Mouse (Mus musculus): ENCODE results near the gene Npdc1. TPM values are rescaled to one million over a fixed set of nuclear protein-coding genes. Genes with fewer than 3 reads are reported as not detected.

Gene Npdc1
- polyA plus RNA-seq, 1 experiment from 2014 or later = 28.8 TPM

DNA sequence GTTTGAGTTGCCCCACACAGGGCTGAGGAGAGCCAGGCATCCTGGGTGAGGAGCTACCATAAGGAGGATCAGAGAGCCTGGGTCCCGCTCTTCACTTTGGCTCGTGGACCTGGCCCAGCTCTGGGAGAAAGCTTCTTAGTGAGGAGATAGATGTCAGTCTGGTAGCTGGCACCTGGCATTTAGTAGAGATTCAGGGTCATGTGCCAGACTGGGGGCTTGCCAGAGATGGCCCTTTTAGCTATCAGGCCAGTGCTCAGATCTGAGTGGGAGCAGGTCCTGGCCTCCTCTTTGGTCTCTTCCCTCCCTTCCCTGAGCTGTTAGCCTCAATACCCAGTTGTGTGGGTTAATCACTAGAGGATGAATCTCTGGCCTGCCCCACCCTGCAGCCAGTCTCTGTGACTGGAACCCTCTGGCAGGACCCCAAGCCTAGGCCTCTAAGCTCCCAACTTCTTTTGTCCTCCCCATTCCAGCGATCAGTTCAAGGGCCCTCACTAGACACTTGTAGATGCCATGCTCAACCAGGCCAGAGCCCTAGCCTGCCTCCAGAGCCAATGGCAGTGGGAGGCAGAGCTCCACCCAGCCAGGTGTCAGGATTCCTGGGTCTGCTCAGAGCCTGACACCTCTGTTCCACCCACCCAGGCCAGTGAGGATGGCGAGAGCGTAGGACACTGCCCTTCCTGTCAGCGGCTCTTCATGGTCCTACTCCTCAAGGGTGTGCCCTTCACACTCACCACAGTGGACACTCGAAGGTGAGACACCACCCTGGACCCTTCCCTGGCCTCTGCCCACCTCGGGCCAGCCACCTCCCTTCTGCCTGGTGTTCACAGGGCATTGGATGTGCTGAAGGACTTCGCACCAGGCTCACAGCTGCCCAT is 58.1 kb downstream of the Npdc1 start:
- Histone ChIP-seq H3K4me3 (no peak overlapping the region), H3K27ac (no peak overlapping the region), H3K4me2 (no peak overlapping the region), H3K9ac (no peak overlapping the region), H3K4me1 (replicated peaks) (peaks cover 38% of the 10 kb centered on the region), H3K9me3 (replicated peaks) (no peaks in the 10 kb centered on the region), H3K36me3 (no peaks in the 10 kb centered on the region), H3K27me3 (no peaks in the 10 kb centered on the region)
- ATAC-seq (replicated peaks; ENCODE audit: insufficient number of reproducible peaks, insufficient read depth, low FRiP score, low read depth) = no peak
- WGBS = 83% methylated on average over 9 of the region's 9 CpGs

DNA sequence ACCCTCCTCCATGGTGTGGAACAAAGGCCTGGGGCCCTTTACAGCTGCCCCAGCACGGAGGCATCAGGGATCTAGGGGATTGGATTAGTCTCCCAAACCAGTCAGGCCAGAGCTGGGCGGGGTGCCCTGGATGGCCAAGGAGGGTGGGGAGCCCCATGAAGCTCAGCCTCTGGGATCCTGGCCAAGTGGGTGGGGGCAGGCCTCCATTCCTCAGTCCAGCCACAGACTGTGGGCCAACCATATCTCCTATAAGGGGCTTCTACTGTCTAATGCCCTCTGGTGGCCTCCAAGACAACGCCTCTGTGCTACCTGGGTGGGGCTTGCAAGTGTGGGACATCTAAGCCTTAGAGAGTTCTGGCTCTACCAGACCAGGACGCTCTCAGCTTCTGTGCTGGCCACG is 59.8 kb downstream of the Npdc1 start:
- no peaks in the 10 kb centered on the region for H3K36me3 ChIP-seq
- H3K4me3 ChIP-seq = no peak overlapping the region
- no peak for ATAC-seq (replicated peaks; ENCODE audit: insufficient number of reproducible peaks, insufficient read depth, low FRiP score, low read depth)
- H3K27me3 ChIP-seq = no peaks in the 10 kb centered on the region
- no peak overlapping the region for H3K9ac ChIP-seq
- H3K4me1 ChIP-seq (replicated peaks) = peaks cover 38% of the 10 kb centered on the region
- H3K4me2 ChIP-seq = no peak overlapping the region
- no peaks in the 10 kb centered on the region for H3K9me3 ChIP-seq (replicated peaks)
- no peak overlapping the region for H3K27ac ChIP-seq
- WGBS = 65% methylated on average over 5 of the region's 5 CpGs

Small RNA genes lying within 50 kb of the gene (microRNA-seq; reads per million reads assigned to microRNA genes)
- not detected for gene Mir3087

Other genes with a start within 250 kb of the Npdc1 start
- gene Nrarp, start 218.6 kb upstream of the Npdc1 start, polyA plus RNA-seq (2015; fragmentation: Nextera tagmentation; extraction: Ambion mirVana) = 17.3 and 19.0 TPM in 2 replicates
- 5.8 and 10.3 TPM in 2 replicates for gene Tor4a, start 202.5 kb upstream of the Npdc1 start, polyA plus RNA-seq (2015; fragmentation: Nextera tagmentation; extraction: Ambion mirVana)
- 62.7 and 79.5 TPM in 2 replicates for gene Nelfb, start 187.9 kb upstream of the Npdc1 start, polyA plus RNA-seq (2015; fragmentation: Nextera tagmentation; extraction: Ambion mirVana)
- gene Stpg3, start 184.7 kb upstream of the Npdc1 start, polyA plus RNA-seq (2015; fragmentation: Nextera tagmentation; extraction: Ambion mirVana) = not detected in 2 replicates
- 0.57 and 0.65 TPM in 2 replicates for gene Fam166a, start 180.6 kb upstream of the Npdc1 start, polyA plus RNA-seq (2015; fragmentation: Nextera tagmentation; extraction: Ambion mirVana)
- 358 and 463 TPM in 2 replicates for gene Tubb4b, start 174.6 kb upstream of the Npdc1 start, polyA plus RNA-seq (2015; fragmentation: Nextera tagmentation; extraction: Ambion mirVana)
- not detected in 2 replicates for gene Slc34a3, start 165.0 kb upstream of the Npdc1 start, polyA plus RNA-seq (2015; fragmentation: Nextera tagmentation; extraction: Ambion mirVana)
- gene Rnf224, start 162.6 kb upstream of the Npdc1 start, polyA plus RNA-seq (2015; fragmentation: Nextera tagmentation; extraction: Ambion mirVana) = not detected in 2 replicates
- 4.3 and 6.0 TPM in 2 replicates for gene Rnf208, start 157.1 kb upstream of the Npdc1 start, polyA plus RNA-seq (2015; fragmentation: Nextera tagmentation; extraction: Ambion mirVana)
- gene Cysrt1, start 156.9 kb upstream of the Npdc1 start, polyA plus RNA-seq (2015; fragmentation: Nextera tagmentation; extraction: Ambion mirVana) = 0.30 TPM in 2 replicates
- gene AL732309.1, start 152.5 kb upstream of the Npdc1 start, polyA plus RNA-seq (2015; fragmentation: Nextera tagmentation; extraction: Ambion mirVana) = 2.3 and 3.3 TPM in 2 replicates
- 17.6 and 18.2 TPM in 2 replicates for gene Tmem203, start 143.9 kb upstream of the Npdc1 start, polyA plus RNA-seq (2015; fragmentation: Nextera tagmentation; extraction: Ambion mirVana)
- 3.6 and 5.2 TPM in 2 replicates for gene Tprn, start 136.7 kb upstream of the Npdc1 start, polyA plus RNA-seq (2015; fragmentation: Nextera tagmentation; extraction: Ambion mirVana)
- 137 and 152 TPM in 2 replicates for gene Ssna1, start 126.9 kb upstream of the Npdc1 start, polyA plus RNA-seq (2015; fragmentation: Nextera tagmentation; extraction: Ambion mirVana)
- 67.5 and 92.0 TPM in 2 replicates for gene Anapc2, start 126.9 kb upstream of the Npdc1 start, polyA plus RNA-seq (2015; fragmentation: Nextera tagmentation; extraction: Ambion mirVana)
- not detected in 2 replicates for gene Tmem210, start 111.2 kb upstream of the Npdc1 start, polyA plus RNA-seq (2015; fragmentation: Nextera tagmentation; extraction: Ambion mirVana)
- gene Lrrc26, start 109.4 kb upstream of the Npdc1 start, polyA plus RNA-seq (2015; fragmentation: Nextera tagmentation; extraction: Ambion mirVana) = 0.28 and 0.89 TPM in 2 replicates
- 0.25 and 0.28 TPM in 2 replicates for gene Grin1, start 80.2 kb upstream of the Npdc1 start, polyA plus RNA-seq (2015; fragmentation: Nextera tagmentation; extraction: Ambion mirVana)
- 30.2 and 31.1 TPM in 2 replicates for gene Man1b1, start 67.0 kb upstream of the Npdc1 start, polyA plus RNA-seq (2015; fragmentation: Nextera tagmentation; extraction: Ambion mirVana)
- 9.5 and 12.5 TPM in 2 replicates for gene Dpp7, start 43.0 kb upstream of the Npdc1 start, polyA plus RNA-seq (2015; fragmentation: Nextera tagmentation; extraction: Ambion mirVana)
- gene Uap1l1, start 33.7 kb upstream of the Npdc1 start, polyA plus RNA-seq (2015; fragmentation: Nextera tagmentation; extraction: Ambion mirVana) = 13.9 and 16.0 TPM in 2 replicates
- 15.4 and 25.5 TPM in 2 replicates for gene Sapcd2, start 27.0 kb upstream of the Npdc1 start, polyA plus RNA-seq (2015; fragmentation: Nextera tagmentation; extraction: Ambion mirVana)
- gene Entpd2, start 3.5 kb upstream of the Npdc1 start, polyA plus RNA-seq (2015; fragmentation: Nextera tagmentation; extraction: Ambion mirVana) = 1.8 and 4.6 TPM in 2 replicates
- 0.08 and 0.15 TPM in 2 replicates for gene Fut7, start 23.9 kb downstream of the Npdc1 start, polyA plus RNA-seq (2015; fragmentation: Nextera tagmentation; extraction: Ambion mirVana)
- gene Abca2, start 29.4 kb downstream of the Npdc1 start, polyA plus RNA-seq (2015; fragmentation: Nextera tagmentation; extraction: Ambion mirVana) = 3.5 and 5.6 TPM in 2 replicates
- 6.1 and 9.6 TPM in 2 replicates for gene Clic3, start 57.5 kb downstream of the Npdc1 start, polyA plus RNA-seq (2015; fragmentation: Nextera tagmentation; extraction: Ambion mirVana)
- 31.1 and 38.0 TPM in 2 replicates for gene Paxx, start 61.7 kb downstream of the Npdc1 start, polyA plus RNA-seq (2015; fragmentation: Nextera tagmentation; extraction: Ambion mirVana)
- gene Ptgds, start 70.7 kb downstream of the Npdc1 start, polyA plus RNA-seq (2015; fragmentation: Nextera tagmentation; extraction: Ambion mirVana) = 107 and 134 TPM in 2 replicates
- not detected in 2 replicates for gene Lcn12, start 94.6 kb downstream of the Npdc1 start, polyA plus RNA-seq (2015; fragmentation: Nextera tagmentation; extraction: Ambion mirVana)
- 72.6 and 94.1 TPM in 2 replicates for gene Fbxw5, start 101.4 kb downstream of the Npdc1 start, polyA plus RNA-seq (2015; fragmentation: Nextera tagmentation; extraction: Ambion mirVana)
- 3.5 and 5.0 TPM in 2 replicates for gene C8g, start 102.4 kb downstream of the Npdc1 start, polyA plus RNA-seq (2015; fragmentation: Nextera tagmentation; extraction: Ambion mirVana)
- gene Traf2, start 147.6 kb downstream of the Npdc1 start, polyA plus RNA-seq (2015; fragmentation: Nextera tagmentation; extraction: Ambion mirVana) = 18.4 and 25.2 TPM in 2 replicates
- gene Edf1, start 158.5 kb downstream of the Npdc1 start, polyA plus RNA-seq (2015; fragmentation: Nextera tagmentation; extraction: Ambion mirVana) = 276 and 289 TPM in 2 replicates
- gene Mamdc4, start 175.5 kb downstream of the Npdc1 start, polyA plus RNA-seq (2015; fragmentation: Nextera tagmentation; extraction: Ambion mirVana) = 3.4 and 9.8 TPM in 2 replicates
- gene Phpt1, start 175.9 kb downstream of the Npdc1 start, polyA plus RNA-seq (2015; fragmentation: Nextera tagmentation; extraction: Ambion mirVana) = 171 and 175 TPM in 2 replicates
- gene Ajm1, start 182.4 kb downstream of the Npdc1 start, polyA plus RNA-seq (2015; fragmentation: Nextera tagmentation; extraction: Ambion mirVana) = 0.22 and 0.30 TPM in 2 replicates
- 41.0 and 50.2 TPM in 2 replicates for gene Rabl6, start 209.2 kb downstream of the Npdc1 start, polyA plus RNA-seq (2015; fragmentation: Nextera tagmentation; extraction: Ambion mirVana)
- gene Ccdc183, start 218.3 kb downstream of the Npdc1 start, polyA plus RNA-seq (2015; fragmentation: Nextera tagmentation; extraction: Ambion mirVana) = 0.09 and 0.13 TPM in 2 replicates
- gene Tmem141, start 222.7 kb downstream of the Npdc1 start, polyA plus RNA-seq (2015; fragmentation: Nextera tagmentation; extraction: Ambion mirVana) = 19.0 and 21.9 TPM in 2 replicates
- 3.3 and 4.8 TPM in 2 replicates for gene Fcna, start 228.7 kb downstream of the Npdc1 start, polyA plus RNA-seq (2015; fragmentation: Nextera tagmentation; extraction: Ambion mirVana)

Data from heart, embryonic 15.5 days (tissue).